Mouse (Mus musculus): ENCODE data around the gene 4932438H23Rik. TPM values are rescaled to one million over a fixed set of nuclear protein-coding genes. Genes with fewer than 3 reads are reported as not detected.

4932438H23Rik gene
- polyA plus RNA-seq, 1 experiment from 2014 or later: 0.34 TPM

- no peak for TF ChIP-seq CTCF (IDR thresholded peaks at IDR 0.05; ENCODE audit: low read depth)
- Histone ChIP-seq H3K9ac (ENCODE audit: low read depth, low read length) (no peak overlapping the region), H3K4me2 (replicated peaks; ENCODE audit: low read depth) (no peak overlapping the region), H3K4me1 (replicated peaks; ENCODE audit: control insufficient read depth, insufficient read depth, low read length) (no peaks in the 10 kb centered on the region), H3K27me3 (replicated peaks; ENCODE audit: control insufficient read depth, insufficient read depth, low read length) (no peaks in the 10 kb centered on the region), H3K9me3 (ENCODE audit: control insufficient read depth) (no peaks in the 10 kb centered on the region), H3K27ac (ENCODE audit: low read depth, low read length) (no peak overlapping the region), H3K36me3 (ENCODE audit: control insufficient read depth, insufficient read depth) (no peaks in the 10 kb centered on the region), H3K4me3 (ENCODE audit: low read depth, low read length) (no peak overlapping the region)
- WGBS: 30% methylated on average over 12 of the region's 12 CpGs
- ATAC-seq: no peak
Measured at GRCm38 (mm10) chr16:91068969-91069368, 26.0 kb downstream of the 4932438H23Rik start.

GRCm38 (mm10) chr16:91067122-91067521, 27.8 kb downstream of the 4932438H23Rik start:
- H3K4me1 ChIP-seq (replicated peaks; ENCODE audit: control insufficient read depth, insufficient read depth, low read length): no peaks in the 10 kb centered on the region
- no peaks in the 10 kb centered on the region for H3K9me3 ChIP-seq (ENCODE audit: control insufficient read depth)
- 100% methylated on average over 1 of the region's 1 CpGs for WGBS
- ATAC-seq: no peak
- no peak overlapping the region for H3K4me2 ChIP-seq (replicated peaks; ENCODE audit: low read depth)
- H3K27me3 ChIP-seq (replicated peaks; ENCODE audit: control insufficient read depth, insufficient read depth, low read length): no peaks in the 10 kb centered on the region
- no peak overlapping the region for H3K4me3 ChIP-seq (ENCODE audit: low read depth, low read length)
- no peak for TF ChIP-seq CTCF (IDR thresholded peaks at IDR 0.05; ENCODE audit: low read depth)
- no peak overlapping the region for H3K27ac ChIP-seq (ENCODE audit: low read depth, low read length)
- no peaks in the 10 kb centered on the region for H3K36me3 ChIP-seq (ENCODE audit: control insufficient read depth, insufficient read depth)
- H3K9ac ChIP-seq (ENCODE audit: low read depth, low read length): no peak overlapping the region

- WGBS: 83% methylated on average over 12 of the region's 12 CpGs
- Histone ChIP-seq H3K9ac (ENCODE audit: low read depth, low read length) (no peak overlapping the region), H3K36me3 (ENCODE audit: control insufficient read depth, insufficient read depth) (no peaks in the 10 kb centered on the region), H3K27ac (ENCODE audit: low read depth, low read length) (no peak overlapping the region), H3K27me3 (replicated peaks; ENCODE audit: control insufficient read depth, insufficient read depth, low read length) (no peaks in the 10 kb centered on the region), H3K4me3 (ENCODE audit: low read depth, low read length) (no peak overlapping the region), H3K4me2 (replicated peaks; ENCODE audit: low read depth) (no peak overlapping the region), H3K9me3 (ENCODE audit: control insufficient read depth) (no peaks in the 10 kb centered on the region), H3K4me1 (replicated peaks; ENCODE audit: control insufficient read depth, insufficient read depth, low read length) (no peaks in the 10 kb centered on the region)
- TF ChIP-seq CTCF (IDR thresholded peaks at IDR 0.05; ENCODE audit: low read depth): no peak
- no peak for ATAC-seq
Measured at GRCm38 (mm10) chr16:91064583-91065365, 30.1 kb downstream of the 4932438H23Rik start.

- Histone ChIP-seq H3K9ac (ENCODE audit: low read depth, low read length) (no peak overlapping the region), H3K4me1 (replicated peaks; ENCODE audit: control insufficient read depth, insufficient read depth, low read length) (no peaks in the 10 kb centered on the region), H3K36me3 (ENCODE audit: control insufficient read depth, insufficient read depth) (no peaks in the 10 kb centered on the region), H3K9me3 (ENCODE audit: control insufficient read depth) (no peaks in the 10 kb centered on the region), H3K27ac (ENCODE audit: low read depth, low read length) (no peak overlapping the region), H3K4me3 (ENCODE audit: low read depth, low read length) (no peak overlapping the region), H3K4me2 (replicated peaks; ENCODE audit: low read depth) (no peak overlapping the region), H3K27me3 (replicated peaks; ENCODE audit: control insufficient read depth, insufficient read depth, low read length) (no peaks in the 10 kb centered on the region)
- WGBS: 90% methylated on average over 10 of the region's 10 CpGs
- no peak for TF ChIP-seq CTCF (IDR thresholded peaks at IDR 0.05; ENCODE audit: low read depth)
- no peak for ATAC-seq
Measured at GRCm38 (mm10) chr16:91063786-91064185, 31.1 kb downstream of the 4932438H23Rik start.

GRCm38 (mm10) chr16:91061531-91062318, 33.2 kb downstream of the 4932438H23Rik start:
- no peaks in the 10 kb centered on the region for H3K4me1 ChIP-seq (replicated peaks; ENCODE audit: control insufficient read depth, insufficient read depth, low read length)
- no peak for ATAC-seq
- no peaks in the 10 kb centered on the region for H3K9me3 ChIP-seq (ENCODE audit: control insufficient read depth)
- no peaks in the 10 kb centered on the region for H3K27me3 ChIP-seq (replicated peaks; ENCODE audit: control insufficient read depth, insufficient read depth, low read length)
- 53% methylated on average over 13 of the region's 13 CpGs for WGBS
- H3K9ac ChIP-seq (ENCODE audit: low read depth, low read length): no peak overlapping the region
- no peak for TF ChIP-seq CTCF (IDR thresholded peaks at IDR 0.05; ENCODE audit: low read depth)
- no peaks in the 10 kb centered on the region for H3K36me3 ChIP-seq (ENCODE audit: control insufficient read depth, insufficient read depth)
- no peak overlapping the region for H3K27ac ChIP-seq (ENCODE audit: low read depth, low read length)
- no peak overlapping the region for H3K4me3 ChIP-seq (ENCODE audit: low read depth, low read length)
- no peak overlapping the region for H3K4me2 ChIP-seq (replicated peaks; ENCODE audit: low read depth)

GRCm38 (mm10) chr16:91057741-91058140, 37.2 kb downstream of the 4932438H23Rik start:
- H3K4me2 ChIP-seq (replicated peaks; ENCODE audit: low read depth): no peak overlapping the region

More at GRCm38 (mm10) chr16:91057741-91058140, 37.2 kb downstream of the 4932438H23Rik start:
- WGBS: 62% methylated on average over 6 of the region's 6 CpGs
- Histone ChIP-seq H3K4me3 (ENCODE audit: low read depth, low read length) (no peak overlapping the region), H3K4me1 (replicated peaks; ENCODE audit: control insufficient read depth, insufficient read depth, low read length) (0 out of 2 replicates have a peak, but pooled peaks cover 8% of the 10 kb centered on the region), H3K9ac (ENCODE audit: low read depth, low read length) (no peak overlapping the region), H3K9me3 (ENCODE audit: control insufficient read depth) (no peaks in the 10 kb centered on the region), H3K27ac (ENCODE audit: low read depth, low read length) (peak overlapping the region; percentile 1; the same call in 1 of the 2 replicates), H3K36me3 (ENCODE audit: control insufficient read depth, insufficient read depth) (no peaks in the 10 kb centered on the region), H3K27me3 (replicated peaks; ENCODE audit: control insufficient read depth, insufficient read depth, low read length) (no peaks in the 10 kb centered on the region)
- no peak for ATAC-seq
- TF ChIP-seq CTCF (IDR thresholded peaks at IDR 0.05; ENCODE audit: low read depth): no peak
